Mouse (Mus musculus) urinary bladder, postnatal 25 days (tissue): ENCODE data around the gene Shisal1.

ENCODE experiments used
- DNase-seq: peaks from one replicate; pipeline ENCODE4 v3.0.0; 2022; ENCODE audit warnings: low spot score

Gene Shisal1

DNA sequence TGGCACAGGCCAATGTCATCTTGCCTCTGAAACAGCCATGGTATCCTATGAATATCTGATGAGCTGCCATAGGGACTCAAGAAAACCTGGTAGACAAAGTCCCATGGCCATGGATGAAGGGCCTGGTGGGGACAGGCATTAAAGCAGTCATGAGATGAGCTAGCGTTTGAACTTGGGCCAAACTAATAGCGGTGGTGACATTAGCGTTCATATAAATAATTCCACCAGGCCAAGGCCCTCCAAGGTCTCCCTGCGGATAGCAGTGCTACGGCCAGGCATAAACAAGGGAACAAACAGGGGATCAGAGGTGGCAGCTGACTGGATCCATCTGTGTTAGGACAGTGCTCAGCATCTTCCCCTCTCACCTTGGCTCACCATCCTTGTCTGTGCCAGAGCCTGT lies 21.2 kb downstream of the Shisal1 start:
- DNase-seq, result no peak

DNA sequence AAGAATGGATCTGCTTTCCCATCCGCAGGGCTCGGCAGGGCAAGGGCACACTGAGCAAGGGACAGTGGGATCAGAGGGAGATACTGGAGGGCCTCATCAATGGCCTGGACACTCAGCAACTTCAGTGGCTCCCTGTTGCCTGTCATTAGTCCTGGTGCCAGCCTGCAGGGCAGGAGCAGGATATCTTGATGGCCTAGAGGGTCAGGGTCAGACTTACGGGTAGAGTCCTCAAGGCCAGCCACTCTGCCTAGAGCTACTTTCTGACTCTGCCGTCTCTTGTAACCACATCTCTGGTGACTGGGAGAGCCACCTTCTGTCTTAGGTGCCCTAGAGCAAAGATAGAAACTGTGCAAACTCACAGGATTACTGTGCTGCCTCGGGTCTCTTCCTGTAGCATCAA lies 23.1 kb downstream of the Shisal1 start:
- no peak for DNase-seq

DNA sequence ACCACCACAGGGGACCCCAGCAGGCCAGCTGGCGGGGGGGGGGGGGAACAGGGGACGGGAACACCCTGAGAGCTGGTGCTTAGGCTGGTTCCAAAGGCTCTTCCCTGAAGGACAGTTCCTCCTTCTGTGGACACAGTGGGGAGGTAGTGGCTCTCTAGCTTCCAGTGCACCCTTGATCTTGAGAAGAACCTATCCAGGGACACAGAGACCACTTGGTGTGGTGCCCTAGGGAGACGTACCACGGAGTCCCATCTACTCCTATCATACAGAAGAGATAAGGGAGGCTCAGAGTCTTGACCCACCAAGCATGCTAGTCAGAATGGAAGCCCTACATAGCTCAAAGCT lies 28.7 kb downstream of the Shisal1 start:
- no peak for DNase-seq

DNA sequence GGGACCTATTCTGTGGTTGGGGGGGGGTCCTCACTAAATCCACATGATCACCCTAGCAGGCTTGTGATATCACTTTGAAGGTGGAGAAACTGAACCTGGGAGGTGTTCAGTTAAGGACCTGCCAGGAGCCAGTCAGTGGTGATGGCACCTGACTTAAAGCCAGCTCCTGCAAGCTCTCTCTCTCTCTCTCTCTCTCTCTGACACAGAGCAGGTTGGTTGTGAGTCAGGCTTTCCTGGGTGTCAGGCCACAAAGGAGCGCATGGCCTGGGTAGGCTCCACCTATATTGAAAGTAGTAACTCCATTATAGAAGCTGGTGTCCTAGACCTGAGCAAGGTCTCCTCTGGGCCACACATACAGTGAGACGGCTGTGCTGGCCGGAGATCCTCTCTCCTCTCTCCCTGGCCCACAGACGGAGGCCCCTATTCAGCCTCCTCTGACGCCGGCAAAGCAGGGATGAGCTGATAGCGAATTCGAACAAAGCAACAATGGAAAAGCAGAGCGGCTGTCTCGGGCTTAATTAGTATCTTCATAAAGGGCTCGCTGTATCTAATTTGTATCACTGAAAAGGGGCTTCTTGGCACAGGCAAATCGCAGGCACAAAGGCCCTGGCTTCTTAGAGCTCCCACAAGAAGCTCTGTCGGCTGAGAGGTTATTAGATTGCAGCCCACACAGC lies 29.2 kb downstream of the Shisal1 start:
- no peak for DNase-seq

DNA sequence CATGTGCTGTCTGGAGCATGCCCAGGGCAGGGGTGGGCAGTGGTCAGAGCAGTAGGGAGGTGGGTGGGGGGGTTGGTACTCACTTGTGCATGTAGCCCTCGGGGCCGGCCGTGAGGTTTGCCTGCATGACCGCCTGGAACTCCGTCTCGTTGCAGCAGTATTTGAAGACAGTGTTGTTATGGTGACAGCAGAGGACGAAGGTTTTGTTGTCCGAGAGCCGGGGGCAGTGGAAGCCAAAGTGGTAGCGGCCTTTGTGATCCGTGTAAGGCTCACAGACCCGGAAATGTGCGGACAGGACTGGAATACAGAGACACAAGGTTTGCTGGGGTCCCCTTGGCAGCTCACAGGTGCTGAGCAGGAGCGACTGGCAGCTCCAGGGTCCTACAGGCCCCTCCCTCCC lies 29.9 kb downstream of the Shisal1 start:
- DNase-seq, result no peak

DNA sequence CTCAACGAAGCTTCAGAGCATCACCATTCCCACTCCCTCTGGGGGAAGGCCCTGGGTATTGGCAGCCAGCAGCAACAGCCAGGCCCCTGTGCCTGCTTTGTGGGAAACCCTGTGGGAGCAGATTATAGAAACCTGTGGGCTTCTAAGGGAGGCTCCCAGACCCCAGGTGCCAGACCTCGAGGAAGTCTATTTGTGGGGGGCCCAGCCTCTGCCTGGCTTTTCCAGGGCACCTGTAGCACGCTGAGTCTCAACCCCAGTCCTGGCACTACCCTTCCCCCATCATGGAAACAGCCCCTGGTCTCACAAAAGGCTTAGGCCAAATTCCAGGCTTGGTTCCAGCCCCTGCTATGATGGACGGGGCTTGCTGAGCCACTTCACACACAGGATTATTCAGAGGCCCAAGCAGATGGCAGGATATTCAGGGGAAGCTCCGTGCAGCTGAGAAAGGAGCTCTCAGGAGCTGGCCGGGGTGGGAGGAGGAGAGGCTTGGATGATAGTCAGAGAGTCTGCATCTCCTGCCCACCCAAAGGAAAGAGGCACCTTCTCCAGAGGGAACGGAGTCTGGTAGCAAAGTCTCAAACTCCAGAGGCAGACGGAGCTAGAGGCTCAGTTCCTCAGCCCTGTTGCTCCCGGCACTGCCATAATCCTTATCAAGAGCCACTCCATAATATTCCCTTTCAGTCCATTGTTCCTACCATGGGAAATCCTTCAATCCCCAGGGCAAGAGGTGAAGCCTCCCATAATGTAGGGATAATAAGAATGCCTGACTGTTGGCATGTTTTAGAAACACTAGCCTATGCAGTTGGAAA lies 32.7 kb downstream of the Shisal1 start:
- no peak for DNase-seq

DNA sequence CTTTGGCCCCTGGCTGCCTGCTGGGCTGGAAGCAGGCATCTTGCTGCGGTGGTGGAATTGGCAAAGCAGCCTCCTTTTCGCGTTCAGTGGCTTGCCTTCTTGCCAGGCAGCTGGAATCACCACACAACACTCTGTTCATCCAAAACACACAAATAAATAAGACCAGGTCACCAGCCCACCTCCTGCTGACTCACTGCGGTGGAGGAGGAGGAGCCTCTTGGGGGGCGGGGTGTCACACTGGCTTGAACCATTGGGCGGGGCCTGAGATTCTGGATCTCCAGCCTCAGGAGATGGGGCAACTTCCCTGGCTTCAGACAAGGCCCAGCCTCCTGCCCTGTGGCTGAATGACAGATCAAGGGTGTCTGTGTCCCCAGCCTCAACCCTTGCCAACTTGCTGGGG lies 34.5 kb downstream of the Shisal1 start:
- peak; percentile 74 for DNase-seq

DNA sequence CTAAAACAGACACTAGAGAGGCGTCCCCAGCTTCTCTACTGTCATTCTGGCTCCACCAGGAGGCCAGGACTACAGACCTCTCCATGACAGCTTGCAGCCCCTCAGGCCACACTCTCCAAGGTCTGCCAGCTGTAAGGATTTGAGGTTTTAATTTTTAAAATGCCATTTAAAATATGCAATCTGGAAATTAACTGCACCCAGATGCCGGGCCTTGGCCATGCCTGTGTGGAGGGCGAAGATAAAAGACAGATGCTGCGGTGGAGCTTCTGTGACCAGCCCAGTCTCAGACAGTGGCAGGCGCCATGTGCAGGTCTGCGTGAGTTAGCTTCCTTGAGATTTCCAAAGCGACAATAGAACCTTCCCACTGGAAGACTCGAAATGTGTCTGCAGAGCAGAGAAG lies 36.8 kb downstream of the Shisal1 start:
- DNase-seq, result no peak

DNA sequence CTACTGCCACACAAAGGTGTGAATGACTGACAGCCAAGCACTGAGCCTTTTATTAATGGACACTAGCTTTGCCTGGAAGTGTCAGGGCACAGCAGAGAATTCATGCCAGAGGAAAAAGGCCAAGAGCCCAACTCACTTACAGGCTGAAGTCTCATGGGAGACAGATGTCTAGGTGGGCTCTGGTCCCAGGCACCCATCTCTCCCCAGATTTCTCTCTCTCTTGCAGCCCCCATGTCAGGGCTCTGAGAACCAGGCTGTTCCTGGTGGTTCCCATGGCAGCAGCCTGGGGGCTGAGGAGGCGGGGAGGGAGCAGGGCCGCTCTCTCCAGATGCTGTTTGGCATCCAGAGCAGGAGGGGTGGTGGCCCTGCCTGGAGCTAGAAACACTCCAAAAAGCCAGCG lies 38.3 kb downstream of the Shisal1 start:
- DNase-seq, result no peak

DNA sequence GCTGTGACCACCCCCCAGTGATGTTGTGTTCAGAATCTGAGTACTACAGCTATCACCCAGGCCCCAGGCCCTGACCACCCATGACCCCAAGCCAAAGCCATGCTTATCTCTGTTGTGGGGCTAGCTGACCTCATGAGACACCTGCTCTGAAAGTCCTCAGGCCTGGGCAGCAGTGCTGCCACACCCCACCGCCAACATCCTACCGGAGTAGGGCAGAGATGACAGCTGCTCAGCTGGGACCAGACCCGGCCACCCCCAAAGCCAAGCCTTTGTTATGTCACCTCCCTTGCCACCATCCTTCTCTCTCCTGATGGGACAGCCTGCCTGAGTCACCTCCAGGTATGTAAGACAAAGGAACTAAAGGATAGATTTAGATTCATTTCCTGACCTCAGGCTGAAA lies 41.1 kb downstream of the Shisal1 start:
- no peak for DNase-seq

DNA sequence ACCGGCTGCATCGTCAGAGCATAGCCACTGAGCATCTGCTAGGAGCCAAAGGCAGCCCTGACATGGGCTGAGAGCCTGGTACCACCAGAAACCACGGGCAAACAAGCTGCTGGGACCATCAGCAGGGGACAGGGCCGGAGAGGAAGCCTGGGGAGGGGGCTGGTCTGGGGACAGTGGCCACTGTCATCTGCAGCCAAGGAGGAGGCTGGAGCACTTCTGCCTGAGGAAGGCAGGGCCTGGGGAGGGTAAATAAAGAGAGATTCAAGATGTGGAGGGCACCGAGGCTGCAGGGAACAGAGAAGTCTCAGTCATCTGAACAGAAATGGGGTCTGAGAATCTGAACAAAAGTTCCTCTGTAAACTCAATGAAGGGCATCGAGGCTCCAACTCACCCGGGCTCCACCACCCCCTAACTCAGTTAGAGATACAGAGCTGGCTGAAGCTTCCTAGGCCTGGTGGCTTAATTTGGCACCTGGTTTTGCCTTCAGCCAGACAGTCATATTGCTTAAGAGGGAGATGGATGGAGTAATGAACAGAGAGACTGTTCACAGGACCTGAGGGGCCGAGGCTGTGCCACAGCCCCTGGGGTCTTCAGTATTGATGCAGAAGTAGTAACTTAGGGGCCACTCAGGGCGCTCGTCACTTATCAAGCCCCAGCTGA lies 43.3 kb downstream of the Shisal1 start:
- no peak for DNase-seq

DNA sequence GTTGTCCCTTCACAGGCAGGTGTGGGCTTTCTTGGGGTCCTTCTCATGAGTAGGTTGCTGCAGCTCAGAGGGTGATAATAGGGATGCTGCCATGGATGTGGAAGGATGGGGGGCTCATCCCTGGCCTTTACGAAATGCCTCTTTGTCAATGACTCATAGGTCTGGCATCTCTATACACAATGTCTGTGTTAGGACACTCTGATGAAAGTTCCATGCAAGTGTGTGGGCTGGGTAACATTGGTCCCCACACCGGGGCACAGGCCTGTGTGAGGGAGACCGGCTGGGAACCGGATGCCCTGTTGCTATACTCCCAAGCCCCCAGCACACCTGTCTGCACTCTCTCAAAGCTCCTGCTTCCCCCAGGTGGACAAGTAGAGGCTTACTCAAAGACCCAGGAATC lies 48.3 kb downstream of the Shisal1 start:
- DNase-seq, result no peak

DNA sequence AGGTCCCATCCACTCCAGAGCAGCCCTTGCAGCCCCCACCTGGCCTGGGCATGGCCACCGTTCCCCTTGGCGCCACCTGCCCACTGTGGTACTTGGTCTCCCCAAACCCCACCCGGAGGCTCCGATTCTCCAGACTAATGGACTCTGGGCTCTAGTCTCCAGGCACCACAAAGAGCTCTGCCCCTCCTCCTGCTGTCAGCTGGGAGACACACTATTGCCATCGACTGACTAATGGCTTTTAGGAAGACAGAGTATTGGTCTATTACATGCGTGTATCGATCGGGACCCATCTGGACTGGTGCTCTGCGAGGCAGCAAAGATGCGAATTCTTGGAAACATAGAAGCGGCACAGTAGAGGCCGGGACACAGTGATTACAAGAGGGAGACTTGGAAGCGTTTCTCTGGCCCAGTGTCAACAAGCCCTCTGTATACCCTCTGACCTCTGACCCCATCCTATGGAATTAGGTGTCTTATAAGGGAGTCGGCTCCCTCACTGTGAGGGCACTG lies 49.2 kb downstream of the Shisal1 start:
- no peak for DNase-seq

DNA sequence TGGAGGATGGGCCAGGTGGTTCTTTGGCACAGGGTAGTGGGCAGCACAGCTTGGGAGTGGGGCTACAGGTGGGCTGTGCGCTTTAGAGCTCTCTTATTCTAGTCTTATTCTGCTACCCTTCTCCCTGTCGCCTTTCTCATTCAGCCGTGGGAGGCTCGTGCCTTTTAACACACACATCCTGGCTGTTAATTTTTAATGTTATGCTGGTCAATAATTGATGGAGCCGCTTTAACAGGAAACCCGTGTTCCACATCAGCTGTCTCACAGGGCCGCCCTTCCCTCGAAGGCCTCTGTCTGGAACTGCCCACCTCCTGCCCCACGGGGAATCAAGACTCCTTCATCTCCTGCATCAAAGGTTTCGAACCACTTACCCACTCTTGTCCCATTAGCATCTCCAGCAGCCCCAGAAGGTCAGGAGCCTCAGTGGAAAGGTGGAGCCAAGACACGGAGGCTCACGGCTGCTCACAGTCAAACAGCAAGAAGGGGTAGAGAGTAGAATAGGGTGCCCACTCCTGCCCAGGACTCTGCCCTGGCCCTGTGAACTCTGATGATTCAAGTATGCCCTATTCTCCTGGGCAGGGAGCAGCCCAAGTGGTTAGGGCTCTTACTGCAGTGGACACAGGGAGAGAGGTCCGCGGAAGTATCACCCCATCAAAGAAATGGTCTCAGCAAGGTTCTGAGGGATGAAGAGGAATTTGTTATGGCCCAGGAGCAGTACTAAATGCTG lies 51.4 kb downstream of the Shisal1 start:
- DNase-seq, result no peak

DNA sequence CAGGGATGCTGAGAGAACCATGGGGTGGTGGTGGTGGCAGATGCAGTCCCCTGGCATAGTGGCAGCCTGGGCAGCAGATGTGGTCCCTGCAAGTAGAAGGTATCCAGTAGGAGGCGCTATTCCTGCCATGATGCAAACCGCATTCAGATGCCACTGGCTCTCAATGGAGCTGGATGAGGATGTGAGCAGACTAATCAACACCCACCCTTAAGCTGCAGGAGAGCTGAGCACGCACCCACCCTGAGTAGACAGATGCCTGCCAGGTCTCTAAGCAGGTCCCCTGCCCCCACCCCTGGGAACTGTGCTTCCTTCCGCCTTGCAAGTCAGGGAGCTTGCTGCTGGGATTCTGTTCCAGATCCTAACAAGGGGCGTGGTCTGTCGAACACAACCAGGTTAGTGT lies 53.6 kb downstream of the Shisal1 start:
- no peak for DNase-seq

DNA sequence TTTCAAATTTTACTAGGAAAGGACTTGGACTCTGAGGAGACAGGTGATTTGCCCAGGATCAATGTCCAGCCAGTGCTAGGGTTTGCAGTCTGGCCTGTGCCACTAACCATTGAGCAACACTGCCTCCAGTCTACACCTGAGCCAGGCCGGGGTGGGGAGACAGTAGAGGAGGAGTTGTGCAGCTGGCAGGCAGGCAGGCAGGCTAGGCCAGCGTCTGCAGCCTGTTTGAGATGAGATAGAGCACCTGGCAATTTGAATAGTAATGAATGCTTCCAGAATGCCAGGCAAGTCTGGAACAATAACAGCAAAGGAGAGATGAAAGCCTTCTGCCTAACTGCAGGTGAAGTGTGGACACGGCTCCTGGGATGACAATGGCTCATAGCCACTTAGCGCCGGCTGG lies 54.1 kb downstream of the Shisal1 start:
- DNase-seq, result no peak

DNA sequence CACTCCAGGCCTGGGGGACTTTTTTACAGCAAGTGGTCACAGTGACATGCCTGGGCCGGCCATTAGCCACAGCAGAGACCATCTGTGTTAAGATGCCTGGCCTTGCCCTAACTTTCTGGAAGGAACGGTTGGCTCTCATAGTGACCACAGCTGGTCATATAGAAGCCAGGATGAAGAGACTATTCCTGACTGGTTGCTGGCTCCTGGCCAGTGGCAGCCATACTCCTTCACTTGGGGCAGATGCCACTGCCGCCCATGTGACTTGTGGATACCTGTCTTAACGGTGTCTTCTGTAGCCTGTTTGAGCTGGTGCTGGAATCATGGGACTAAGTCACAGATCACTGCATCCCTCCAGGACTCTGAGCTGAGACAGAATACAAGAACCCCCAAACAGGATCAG lies 54.8 kb downstream of the Shisal1 start:
- DNase-seq, result no peak

DNA sequence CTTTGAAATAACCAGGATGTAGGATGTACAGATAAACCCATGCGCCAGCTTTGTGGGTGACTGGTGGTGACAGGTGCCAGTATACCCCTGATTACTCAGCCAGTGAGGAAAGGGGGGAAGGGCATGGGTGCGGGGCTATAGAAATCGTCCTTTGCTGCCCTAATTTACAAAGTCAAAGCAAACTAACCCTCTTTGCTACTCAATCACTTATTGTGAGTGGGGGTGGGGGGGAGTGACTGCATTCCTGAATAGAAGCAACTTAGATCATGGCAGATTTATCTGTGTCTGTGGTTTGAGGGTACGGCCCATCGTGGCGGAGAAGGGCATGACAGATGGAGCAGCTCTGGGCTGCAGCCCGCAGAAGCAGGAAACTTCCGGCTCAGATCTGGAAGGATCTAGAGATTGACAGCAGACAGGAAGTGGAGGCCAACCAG lies 58.2 kb downstream of the Shisal1 start:
- no peak for DNase-seq

DNA sequence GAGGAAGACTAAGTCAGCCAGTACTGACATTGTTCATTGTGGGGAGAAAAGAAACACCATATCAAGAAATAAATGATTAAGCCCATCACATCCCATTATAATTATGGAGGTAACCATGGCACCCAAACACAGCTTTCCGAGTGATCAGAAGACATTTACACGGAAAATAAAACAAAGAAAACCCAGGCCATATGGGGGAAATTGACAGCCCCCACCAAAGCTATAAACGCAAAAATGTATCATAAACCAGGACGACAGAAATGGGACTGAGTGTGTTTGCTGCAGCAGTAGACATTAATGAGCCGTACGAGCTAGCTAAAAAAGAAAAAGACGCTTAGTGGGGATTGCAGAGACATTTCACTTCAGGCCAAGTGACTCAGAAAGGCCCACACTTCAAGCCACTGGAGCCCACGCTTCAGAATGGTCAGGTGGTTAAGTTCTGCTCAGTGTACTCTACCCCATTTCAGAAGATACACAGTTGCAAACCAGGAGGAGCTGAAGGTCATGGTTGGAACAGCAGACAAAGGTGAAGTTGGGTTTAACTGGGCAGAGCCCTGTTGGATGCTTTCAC lies 60.8 kb downstream of the Shisal1 start:
- DNase-seq, result no peak

DNA sequence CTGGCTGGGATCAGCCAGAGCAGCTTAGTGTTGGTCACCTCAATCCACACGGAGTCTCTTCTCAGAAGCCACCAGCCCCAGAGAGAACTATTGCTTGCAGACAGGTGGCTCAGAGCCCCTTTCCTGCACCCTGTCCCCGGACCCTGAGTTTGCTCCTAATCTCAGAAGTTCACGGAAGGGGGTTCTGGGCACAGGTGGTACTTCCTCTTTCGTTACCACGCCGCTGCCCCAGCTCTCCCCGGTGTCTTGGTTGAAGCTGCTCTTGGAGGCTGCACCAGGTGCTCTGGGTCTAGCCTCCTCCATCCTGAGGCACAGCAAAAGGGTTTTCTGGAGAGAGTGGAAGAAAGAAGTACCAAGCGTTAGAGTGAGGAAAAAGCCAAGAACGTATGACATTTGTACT lies 62.8 kb downstream of the Shisal1 start:
- no peak for DNase-seq

DNA sequence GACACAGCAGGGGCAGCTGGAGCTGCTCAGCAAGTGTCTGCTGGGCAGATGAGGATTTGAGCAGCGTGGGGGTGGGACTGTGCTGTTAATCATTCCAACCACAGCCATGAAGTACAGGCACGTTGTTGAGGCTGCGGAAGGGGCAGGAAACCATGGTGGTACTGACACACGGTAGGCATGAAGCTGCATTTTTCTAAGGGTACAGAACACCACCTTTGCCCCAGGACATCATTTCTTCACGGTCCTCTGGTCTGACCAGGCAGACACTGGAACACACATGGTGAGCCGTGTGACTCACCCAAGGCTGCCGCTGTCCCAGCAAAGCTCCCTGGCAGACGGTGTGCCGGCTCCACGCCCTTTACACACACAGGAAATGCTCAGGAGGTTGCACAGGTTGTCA lies 66.7 kb downstream of the Shisal1 start:
- peak; percentile 26 for DNase-seq

DNA sequence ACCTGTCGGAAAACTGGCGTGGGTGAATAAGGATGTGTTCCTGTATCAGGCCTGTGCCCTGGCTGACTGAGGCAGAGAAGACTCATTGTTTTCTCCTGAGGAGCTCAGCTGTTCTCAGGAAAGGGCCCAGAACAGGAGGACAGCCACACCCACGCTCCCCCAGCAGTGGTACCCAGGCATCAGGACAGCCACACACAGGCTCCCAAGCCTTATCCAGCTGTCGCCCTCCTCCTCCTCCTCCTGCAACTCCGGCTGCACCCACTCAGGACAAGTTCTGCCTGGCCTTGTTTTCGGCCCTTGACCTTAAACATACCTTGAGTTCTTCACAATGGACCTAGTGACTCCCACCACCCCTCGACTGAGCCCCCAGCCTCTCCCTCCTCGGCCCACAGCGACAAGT lies 68.2 kb downstream of the Shisal1 start:
- DNase-seq, result no peak
